Mouse (Mus musculus) embryonic facial prominence, embryonic 13.5 days (tissue): ENCODE results near the gene Prkar1b. TPM values are rescaled to one million over a fixed set of nuclear protein-coding genes. Genes with fewer than 3 reads are reported as not detected.

Experiments
- ATAC-seq: fragments of 200-750 bp; cut with Nextera tagmentation; 2 replicates; pipeline ENCODE4 v1.8.0; 2017; ENCODE audit warnings: low read depth; ENCODE audit not compliant: insufficient number of reproducible peaks, insufficient read depth, low FRiP score, low TSS enrichment
- H3K27ac ChIP-seq: fragments of 300-500 bp; sonication (generic); 2 replicates; pipeline ENCODE4 v1.5.1; 2015; ENCODE audit warnings: moderate library complexity, mild to moderate bottlenecking, inconsistent platforms
- H3K27me3 ChIP-seq: fragments of 300-500 bp; sonication (generic); 2 replicates; pipeline ENCODE4 v1.6.1; 2015; ENCODE audit warnings: mild to moderate bottlenecking, inconsistent platforms
- H3K36me3 ChIP-seq: fragments of 300-500 bp; sonication (generic); 2 replicates; pipeline ENCODE4 v1.6.1; 2015; ENCODE audit warnings: mild to moderate bottlenecking, inconsistent platforms
- H3K4me1 ChIP-seq: fragments of 300-500 bp; sonication (generic); 2 replicates; pipeline ENCODE4 v1.6.1; 2015; ENCODE audit warnings: inconsistent platforms
- H3K4me2 ChIP-seq: fragments of 300-500 bp; sonication (generic); 2 replicates; pipeline ENCODE4 v1.6.1; 2015; ENCODE audit warnings: moderate library complexity, mild to moderate bottlenecking, inconsistent platforms
- H3K4me3 ChIP-seq: fragments of 300-500 bp; sonication (generic); 2 replicates; pipeline ENCODE4 v1.5.1; 2015; ENCODE audit warnings: mild to moderate bottlenecking, inconsistent platforms
- H3K9ac ChIP-seq: fragments of 300-500 bp; sonication (generic); 2 replicates; pipeline ENCODE4 v1.6.1; 2015; ENCODE audit warnings: mild to moderate bottlenecking, inconsistent platforms
- H3K9me3 ChIP-seq: fragments of 300-500 bp; sonication (generic); 2 replicates; pipeline ENCODE4 v1.6.1; 2016; ENCODE audit warnings: inconsistent platforms
- WGBS: fragments of 180-500 bp; shearing (Covaris S2); methylation state at CpG from one replicate; pipeline ENCODE4 v1.1.7; 2015; ENCODE audit warnings: mixed read lengths; 5-methylcytosine and 5-hydroxymethylcytosine counted together
- polyA plus RNA-seq: library from polyadenylated mRNA; unstranded; fragments of >200 nt; fragmentation: Nextera tagmentation; extraction: Ambion mirVana; gene quantifications from 2 replicates; pipeline ENCODE4 v1.2.1, GENCODE M21; 2015

Prkar1b gene
- polyA plus RNA-seq, 1 experiment from 2014 or later = 27.7 TPM

GRCm38 (mm10) chr5:138981921-138982320 is 167.9 kb downstream of the Prkar1b start:
- Histone ChIP-seq H3K27ac (no peak overlapping the region), H3K9me3 (no peaks in the 10 kb centered on the region), H3K9ac (no peak overlapping the region), H3K36me3 (peaks cover 55% of the 10 kb centered on the region), H3K4me1 (peaks cover 13% of the 10 kb centered on the region), H3K4me3 (no peak overlapping the region), H3K4me2 (no peak overlapping the region), H3K27me3 (no peaks in the 10 kb centered on the region)
- WGBS = 67% methylated on average over 8 of the region's 9 CpGs
- no peak for ATAC-seq

GRCm38 (mm10) chr5:138980608-138981007 is 169.2 kb downstream of the Prkar1b start:
- no peaks in the 10 kb centered on the region for H3K27me3 ChIP-seq
- peaks cover 44% of the 10 kb centered on the region for H3K36me3 ChIP-seq
- WGBS = 80% methylated on average over 9 of the region's 9 CpGs
- H3K27ac ChIP-seq = no peak overlapping the region
- no peak overlapping the region for H3K9ac ChIP-seq
- no peak overlapping the region for H3K4me2 ChIP-seq
- ATAC-seq = no peak
- H3K4me3 ChIP-seq = no peak overlapping the region
- peaks cover 13% of the 10 kb centered on the region for H3K4me1 ChIP-seq
- no peaks in the 10 kb centered on the region for H3K9me3 ChIP-seq

- no peaks in the 10 kb centered on the region for H3K9me3 ChIP-seq
- H3K36me3 ChIP-seq = peaks cover 42% of the 10 kb centered on the region
- no peak overlapping the region for H3K4me3 ChIP-seq
- no peak overlapping the region for H3K27ac ChIP-seq
- no peak overlapping the region for H3K4me2 ChIP-seq
- H3K27me3 ChIP-seq = no peaks in the 10 kb centered on the region
- H3K9ac ChIP-seq = no peak overlapping the region
- H3K4me1 ChIP-seq = peaks cover 13% of the 10 kb centered on the region
- 53% methylated on average over 8 of the region's 8 CpGs for WGBS
- no peak for ATAC-seq
These were observed 170.0 kb downstream of the Prkar1b start for GRCm38 (mm10) chr5:138979840-138980239.

GRCm38 (mm10) chr5:138977759-138978158 is 172.0 kb downstream of the Prkar1b start:
- Histone ChIP-seq H3K9ac (no peak overlapping the region), H3K4me2 (no peak overlapping the region), H3K9me3 (no peaks in the 10 kb centered on the region), H3K4me3 (no peak overlapping the region), H3K36me3 (peaks cover 24% of the 10 kb centered on the region), H3K27me3 (no peaks in the 10 kb centered on the region), H3K27ac (no peak overlapping the region), H3K4me1 (peaks cover 13% of the 10 kb centered on the region)
- WGBS = 43% methylated on average over 3 of the region's 3 CpGs
- ATAC-seq = no peak

- Histone ChIP-seq H3K27ac (no peak overlapping the region), H3K9me3 (no peaks in the 10 kb centered on the region), H3K27me3 (no peaks in the 10 kb centered on the region), H3K4me1 (peaks cover 13% of the 10 kb centered on the region), H3K4me2 (no peak overlapping the region), H3K9ac (no peak overlapping the region), H3K4me3 (no peak overlapping the region), H3K36me3 (peaks cover 17% of the 10 kb centered on the region)
- no peak for ATAC-seq
- 90% methylated on average over 8 of the region's 8 CpGs for WGBS
These were observed 174.8 kb downstream of the Prkar1b start for GRCm38 (mm10) chr5:138974911-138975485.

GRCm38 (mm10) chr5:138973480-138973879 is 176.3 kb downstream of the Prkar1b start:
- Histone ChIP-seq H3K4me1 (peaks cover 12% of the 10 kb centered on the region), H3K9me3 (no peaks in the 10 kb centered on the region), H3K36me3 (peaks cover 13% of the 10 kb centered on the region), H3K4me2 (no peak overlapping the region), H3K9ac (no peak overlapping the region), H3K27ac (no peak overlapping the region), H3K4me3 (no peak overlapping the region), H3K27me3 (no peaks in the 10 kb centered on the region)
- 74% methylated on average over 6 of the region's 6 CpGs for WGBS
- ATAC-seq = no peak

GRCm38 (mm10) chr5:138971405-138971804 is 178.4 kb downstream of the Prkar1b start:
- ATAC-seq = no peak
- no peaks in the 10 kb centered on the region for H3K27me3 ChIP-seq
- H3K36me3 ChIP-seq = peaks cover 5% of the 10 kb centered on the region
- no peaks in the 10 kb centered on the region for H3K9me3 ChIP-seq
- peaks cover 14% of the 10 kb centered on the region for H3K4me1 ChIP-seq
- 80% methylated on average over 9 of the region's 9 CpGs for WGBS
- H3K4me3 ChIP-seq = no peak overlapping the region
- no peak overlapping the region for H3K9ac ChIP-seq
- no peak overlapping the region for H3K4me2 ChIP-seq
- no peak overlapping the region for H3K27ac ChIP-seq

- Histone ChIP-seq H3K9ac (no peak overlapping the region), H3K4me2 (no peak overlapping the region), H3K27ac (peak overlapping the region; percentile 58), H3K27me3 (no peaks in the 10 kb centered on the region), H3K36me3 (no peaks in the 10 kb centered on the region; the same call in 1 of the 2 replicates), H3K9me3 (no peaks in the 10 kb centered on the region), H3K4me3 (no peak overlapping the region), H3K4me1 (peaks cover 24% of the 10 kb centered on the region)
- ATAC-seq = no peak; the same call in 1 of the 2 replicates
- 43% methylated on average over 7 of the region's 7 CpGs for WGBS
These were observed 179.7 kb downstream of the Prkar1b start for GRCm38 (mm10) chr5:138970056-138970490.

Other genes with a start within 250 kb of the Prkar1b start
- gene Pdgfa, start 152.6 kb downstream of the Prkar1b start, polyA plus RNA-seq = 58.6 and 58.8 TPM in 2 replicates
- 4.4 and 4.6 TPM in 2 replicates for gene Dnaaf5, start 222 bp upstream of the Prkar1b start, polyA plus RNA-seq
- gene Sun1, start 50.6 kb upstream of the Prkar1b start, polyA plus RNA-seq = 51.5 and 53.0 TPM in 2 replicates
- gene Get4, start 102.3 kb upstream of the Prkar1b start, polyA plus RNA-seq = 137 and 160 TPM in 2 replicates
- 0.61 and 0.63 TPM in 2 replicates for gene Adap1, start 175.6 kb upstream of the Prkar1b start, polyA plus RNA-seq
- 88.4 and 108 TPM in 2 replicates for gene Cox19, start 201.4 kb upstream of the Prkar1b start, polyA plus RNA-seq
- 12.8 and 17.0 TPM in 2 replicates for gene Cyp2w1, start 202.6 kb upstream of the Prkar1b start, polyA plus RNA-seq
- gene Gpr146, start 227.7 kb upstream of the Prkar1b start, polyA plus RNA-seq = 1.7 and 2.5 TPM in 2 replicates